Mouse (Mus musculus): ENCODE data around the gene Bckdhb. TPM values are rescaled to one million over a fixed set of nuclear protein-coding genes. Genes with fewer than 3 reads are reported as not detected.

Gene Bckdhb
- polyA plus RNA-seq, 1 experiment: 5.4 TPM

DNA sequence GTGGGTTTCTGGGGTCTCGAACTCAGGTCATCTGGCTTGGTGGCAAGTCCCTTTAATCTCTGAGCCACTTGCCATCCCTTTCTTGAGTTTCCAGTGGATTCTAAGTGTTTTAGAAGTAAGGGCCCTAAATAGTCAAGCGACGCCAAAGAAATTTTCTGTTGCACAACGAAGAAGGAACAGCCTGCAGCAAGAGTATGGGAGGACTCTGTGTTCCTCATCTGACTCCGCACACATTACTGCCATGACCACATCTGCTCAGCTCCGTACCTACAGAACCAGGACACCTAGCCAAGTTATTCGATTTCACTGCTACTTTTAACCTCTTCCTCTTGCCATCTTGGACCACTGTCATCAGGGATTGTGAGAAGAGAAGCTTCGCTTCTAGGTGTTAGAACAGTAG, 168.0 kb downstream of the Bckdhb start:
- H3K4me1 ChIP-seq (ENCODE audit: control insufficient read depth, insufficient read depth, insufficient read length): no peaks in the 10 kb centered on the region
- DNase-seq (ENCODE audit: low read depth in 1 of 2, low spot score in 2 of 2): no peak
- WGBS: 94% methylated on average over 8 of the region's 8 CpGs
- H3K36me3 ChIP-seq (ENCODE audit: control insufficient read depth, insufficient read depth, low read length): no peaks in the 10 kb centered on the region
- no peaks in the 10 kb centered on the region for H3K27me3 ChIP-seq (ENCODE audit: control insufficient read depth, insufficient read depth, low read length)
- H3K27ac ChIP-seq (ENCODE audit: insufficient read depth, low read length): no peak overlapping the region
- no peak for TF ChIP-seq CTCF (IDR thresholded peaks at IDR 0.05; ENCODE audit: extremely low read depth, insufficient read depth, insufficient read length, insufficient replicate concordance)
- TF ChIP-seq POLR2A (IDR thresholded peaks at IDR 0.05; ENCODE audit: low read depth, low read length): no peak
- no peak overlapping the region for H3K4me3 ChIP-seq (ENCODE audit: extremely low read depth, insufficient read depth, insufficient read length)

DNA sequence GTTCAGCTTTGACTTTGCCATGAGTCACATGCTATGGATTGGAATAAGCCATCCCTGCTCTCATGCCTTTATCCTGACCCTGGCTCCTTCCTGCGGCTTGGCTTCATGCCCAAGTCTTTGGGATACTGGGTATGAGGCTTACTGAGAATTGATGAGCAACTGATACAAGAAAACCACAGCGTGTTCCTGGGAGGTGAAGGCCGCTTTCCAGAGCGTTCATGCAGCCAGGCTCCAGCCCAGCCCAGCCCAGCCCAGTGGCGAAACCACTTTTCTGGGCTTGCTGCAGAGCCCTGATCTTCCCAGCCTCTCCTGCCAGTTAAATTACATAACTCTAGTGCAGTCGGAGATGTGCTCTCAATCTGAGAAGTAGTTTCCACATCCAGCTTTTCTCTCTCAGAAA, 169.2 kb downstream of the Bckdhb start:
- Histone ChIP-seq H3K27me3 (ENCODE audit: control insufficient read depth, insufficient read depth, low read length) (no peaks in the 10 kb centered on the region), H3K4me1 (ENCODE audit: control insufficient read depth, insufficient read depth, insufficient read length) (no peaks in the 10 kb centered on the region), H3K4me3 (ENCODE audit: extremely low read depth, insufficient read depth, insufficient read length) (no peak overlapping the region), H3K27ac (ENCODE audit: insufficient read depth, low read length) (no peak overlapping the region), H3K36me3 (ENCODE audit: control insufficient read depth, insufficient read depth, low read length) (no peaks in the 10 kb centered on the region)
- no peak for DNase-seq (ENCODE audit: low read depth in 1 of 2, low spot score in 2 of 2)
- TF ChIP-seq POLR2A (IDR thresholded peaks at IDR 0.05; ENCODE audit: low read depth, low read length) (no peak), CTCF (IDR thresholded peaks at IDR 0.05; ENCODE audit: extremely low read depth, insufficient read depth, insufficient read length, insufficient replicate concordance) (no peak)
- 90% methylated on average over 6 of the region's 6 CpGs for WGBS

GRCm38 (mm10) chr9:84096484-84097015, 171.6 kb downstream of the Bckdhb start:
- WGBS: 97% methylated on average over 13 of the region's 13 CpGs
- no peak overlapping the region for H3K27ac ChIP-seq (ENCODE audit: insufficient read depth, low read length)
- H3K27me3 ChIP-seq (ENCODE audit: control insufficient read depth, insufficient read depth, low read length): no peaks in the 10 kb centered on the region
- TF ChIP-seq CTCF (IDR thresholded peaks at IDR 0.05; ENCODE audit: extremely low read depth, insufficient read depth, insufficient read length, insufficient replicate concordance) (no peak), POLR2A (IDR thresholded peaks at IDR 0.05; ENCODE audit: low read depth, low read length) (no peak)
- no peaks in the 10 kb centered on the region for H3K4me1 ChIP-seq (ENCODE audit: control insufficient read depth, insufficient read depth, insufficient read length)
- H3K36me3 ChIP-seq (ENCODE audit: control insufficient read depth, insufficient read depth, low read length): no peaks in the 10 kb centered on the region
- DNase-seq (ENCODE audit: low read depth in 1 of 2, low spot score in 2 of 2): no peak
- no peak overlapping the region for H3K4me3 ChIP-seq (ENCODE audit: extremely low read depth, insufficient read depth, insufficient read length)

DNA sequence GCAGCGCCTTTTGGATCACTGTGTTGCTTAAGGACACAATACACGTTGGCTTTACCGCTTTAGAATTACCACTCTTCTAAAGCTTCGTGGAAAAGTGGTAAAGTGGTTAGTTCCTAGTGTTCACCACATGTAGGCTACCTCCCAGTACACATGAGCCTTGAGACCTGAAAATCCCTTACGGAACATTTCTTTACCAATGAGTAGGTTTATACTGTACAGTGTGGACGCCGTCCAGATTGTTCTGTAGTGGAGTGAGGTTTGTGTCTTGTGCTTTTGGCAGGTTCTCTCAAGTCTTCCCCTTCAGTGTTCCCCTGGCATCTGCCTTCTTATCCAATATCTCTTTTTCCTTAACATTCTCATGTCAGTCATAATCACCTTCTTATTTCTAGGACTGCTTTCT, 178.4 kb downstream of the Bckdhb start:
- H3K27me3 ChIP-seq (ENCODE audit: control insufficient read depth, insufficient read depth, low read length): no peaks in the 10 kb centered on the region
- 93% methylated on average over 7 of the region's 7 CpGs for WGBS
- H3K4me3 ChIP-seq (ENCODE audit: extremely low read depth, insufficient read depth, insufficient read length): no peak overlapping the region
- H3K4me1 ChIP-seq (ENCODE audit: control insufficient read depth, insufficient read depth, insufficient read length): no peaks in the 10 kb centered on the region
- TF ChIP-seq POLR2A (IDR thresholded peaks at IDR 0.05; ENCODE audit: low read depth, low read length) (no peak), CTCF (IDR thresholded peaks at IDR 0.05; ENCODE audit: extremely low read depth, insufficient read depth, insufficient read length, insufficient replicate concordance) (no peak)
- H3K27ac ChIP-seq (ENCODE audit: insufficient read depth, low read length): no peak overlapping the region
- DNase-seq (ENCODE audit: low read depth in 1 of 2, low spot score in 2 of 2): no peak
- no peaks in the 10 kb centered on the region for H3K36me3 ChIP-seq (ENCODE audit: control insufficient read depth, insufficient read depth, low read length)

GRCm38 (mm10) chr9:84106438-84106837, 181.5 kb downstream of the Bckdhb start:
- Histone ChIP-seq H3K27me3 (ENCODE audit: control insufficient read depth, insufficient read depth, low read length) (no peaks in the 10 kb centered on the region), H3K4me3 (ENCODE audit: extremely low read depth, insufficient read depth, insufficient read length) (no peak overlapping the region), H3K36me3 (ENCODE audit: control insufficient read depth, insufficient read depth, low read length) (no peaks in the 10 kb centered on the region), H3K27ac (ENCODE audit: insufficient read depth, low read length) (no peak overlapping the region), H3K4me1 (ENCODE audit: control insufficient read depth, insufficient read depth, insufficient read length) (no peaks in the 10 kb centered on the region)
- 93% methylated on average over 2 of the region's 2 CpGs for WGBS
- no peak for TF ChIP-seq CTCF (IDR thresholded peaks at IDR 0.05; ENCODE audit: extremely low read depth, insufficient read depth, insufficient read length, insufficient replicate concordance)
- TF ChIP-seq POLR2A (IDR thresholded peaks at IDR 0.05; ENCODE audit: low read depth, low read length): no peak
- DNase-seq (ENCODE audit: low read depth in 1 of 2, low spot score in 2 of 2): no peak

DNA sequence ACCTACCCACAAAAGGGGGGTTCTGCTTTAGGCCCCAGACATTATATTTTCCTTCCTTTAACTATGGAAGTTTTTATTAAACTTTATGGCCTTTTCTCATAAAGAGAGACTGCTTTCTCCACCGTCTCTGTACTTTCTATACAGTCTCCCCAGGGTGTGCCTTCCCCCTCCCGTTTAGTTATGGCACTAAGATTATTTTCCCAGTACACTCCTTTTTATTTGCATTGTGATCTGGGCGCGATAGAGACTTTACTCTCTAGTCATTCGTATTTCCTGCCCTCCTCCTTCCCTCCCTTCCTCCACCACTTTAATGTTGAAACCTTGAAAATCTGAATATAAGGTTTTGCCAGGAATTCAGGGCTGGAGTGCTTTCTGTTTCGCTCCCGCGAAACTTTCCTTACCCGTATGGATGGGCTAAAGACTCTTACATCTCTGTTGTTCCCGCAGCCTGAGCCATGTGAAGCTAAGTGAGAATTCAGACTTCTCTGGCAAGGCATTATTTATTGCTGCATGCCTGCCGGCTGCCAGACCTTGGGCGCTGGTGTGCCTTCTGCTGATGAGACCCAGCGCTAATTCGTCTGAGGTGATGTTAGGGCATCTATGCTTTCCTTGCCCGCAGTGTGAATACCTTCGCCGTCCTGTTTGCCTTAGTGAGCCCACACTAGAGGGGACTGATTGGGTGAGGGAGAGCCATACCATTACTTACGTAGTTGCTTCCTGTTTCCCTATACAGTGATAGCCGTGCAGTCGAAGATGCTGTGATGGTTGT, 182.3 kb downstream of the Bckdhb start:
- Histone ChIP-seq H3K4me3 (ENCODE audit: extremely low read depth, insufficient read depth, insufficient read length) (no peak overlapping the region), H3K4me1 (ENCODE audit: control insufficient read depth, insufficient read depth, insufficient read length) (no peaks in the 10 kb centered on the region), H3K27me3 (ENCODE audit: control insufficient read depth, insufficient read depth, low read length) (no peaks in the 10 kb centered on the region), H3K36me3 (ENCODE audit: control insufficient read depth, insufficient read depth, low read length) (no peaks in the 10 kb centered on the region), H3K27ac (ENCODE audit: insufficient read depth, low read length) (no peak overlapping the region)
- WGBS: 86% methylated on average over 20 of the region's 20 CpGs
- no peak for DNase-seq (ENCODE audit: low read depth in 1 of 2, low spot score in 2 of 2)
- TF ChIP-seq POLR2A (IDR thresholded peaks at IDR 0.05; ENCODE audit: low read depth, low read length): no peak
- no peak for TF ChIP-seq CTCF (IDR thresholded peaks at IDR 0.05; ENCODE audit: extremely low read depth, insufficient read depth, insufficient read length, insufficient replicate concordance)

GRCm38 (mm10) chr9:84108534-84108933, 183.6 kb downstream of the Bckdhb start:
- no peaks in the 10 kb centered on the region for H3K27me3 ChIP-seq (ENCODE audit: control insufficient read depth, insufficient read depth, low read length)
- WGBS: 88% methylated on average over 7 of the region's 7 CpGs
- H3K36me3 ChIP-seq (ENCODE audit: control insufficient read depth, insufficient read depth, low read length): no peaks in the 10 kb centered on the region
- H3K4me1 ChIP-seq (ENCODE audit: control insufficient read depth, insufficient read depth, insufficient read length): no peaks in the 10 kb centered on the region
- TF ChIP-seq POLR2A (IDR thresholded peaks at IDR 0.05; ENCODE audit: low read depth, low read length) (no peak), CTCF (IDR thresholded peaks at IDR 0.05; ENCODE audit: extremely low read depth, insufficient read depth, insufficient read length, insufficient replicate concordance) (no peak)
- no peak overlapping the region for H3K4me3 ChIP-seq (ENCODE audit: extremely low read depth, insufficient read depth, insufficient read length)
- H3K27ac ChIP-seq (ENCODE audit: insufficient read depth, low read length): no peak overlapping the region
- DNase-seq (ENCODE audit: low read depth in 1 of 2, low spot score in 2 of 2): no peak

Data from spleen, adult 2 months (tissue).